Mouse (Mus musculus) heart, embryonic 15.5 days (tissue): ENCODE measurements around the gene Srl. TPM values are rescaled to one million over a fixed set of nuclear protein-coding genes. Genes with fewer than 3 reads are reported as not detected.

ENCODE experiments used
- ATAC-seq: fragments of 200-750 bp; cut with Nextera tagmentation; replicated peaks from 2 replicates; pipeline ENCODE4 v1.8.0; 2017; ENCODE audit warnings: low read depth, moderate TSS enrichment; ENCODE audit not compliant: insufficient number of reproducible peaks, insufficient read depth, low FRiP score
- H3K27ac ChIP-seq: fragments of 300-500 bp; sonication (generic); 2 replicates; pipeline ENCODE4 v1.5.1; 2015; ENCODE audit warnings: mild to moderate bottlenecking, inconsistent platforms
- H3K27me3 ChIP-seq: fragments of 300-500 bp; sonication (generic); 2 replicates; pipeline ENCODE4 v1.6.1; 2015; ENCODE audit warnings: inconsistent platforms
- H3K36me3 ChIP-seq: fragments of 300-500 bp; sonication (generic); 2 replicates; pipeline ENCODE4 v1.6.1; 2015; ENCODE audit warnings: mild to moderate bottlenecking, inconsistent platforms
- H3K4me1 ChIP-seq: fragments of 300-500 bp; sonication (generic); replicated peaks from 2 replicates; pipeline ENCODE4 v1.6.1; 2015; ENCODE audit warnings: inconsistent platforms
- H3K4me2 ChIP-seq: fragments of 300-500 bp; sonication (generic); 2 replicates; pipeline ENCODE4 v1.6.1; 2015; ENCODE audit warnings: inconsistent platforms, mild to moderate bottlenecking, moderate library complexity
- H3K4me3 ChIP-seq: fragments of 300-500 bp; sonication (generic); 2 replicates; pipeline ENCODE4 v1.5.1; 2015; ENCODE audit warnings: mild to moderate bottlenecking, inconsistent platforms
- H3K9ac ChIP-seq: fragments of 300-500 bp; sonication (generic); 2 replicates; pipeline ENCODE4 v1.6.1; 2015; ENCODE audit warnings: mild to moderate bottlenecking, inconsistent platforms
- H3K9me3 ChIP-seq: fragments of 300-500 bp; sonication (generic); replicated peaks from 2 replicates; pipeline ENCODE4 v1.6.1; 2016; ENCODE audit warnings: inconsistent platforms
- WGBS: fragments of 180-500 bp; shearing (Covaris S2); methylation state at CpG from one replicate; pipeline ENCODE4 v1.1.7; 2015; ENCODE audit warnings: mixed read lengths; 5-methylcytosine and 5-hydroxymethylcytosine counted together
- polyA plus RNA-seq: library from polyadenylated mRNA; unstranded; fragments of >200 nt; fragmentation: Nextera tagmentation; extraction: Ambion mirVana; gene quantifications from 2 replicates; pipeline ENCODE4 v1.2.1, GENCODE M21; 2015

Gene Srl
- polyA plus RNA-seq, 1 experiment from 2014 or later, result 253 TPM

GRCm38 (mm10) chr16:4551885-4552284 lies 10.3 kb upstream of the Srl start:
- Histone ChIP-seq H3K9ac (no peak overlapping the region), H3K4me1 (peaks cover 34% of the 10 kb centered on the region), H3K36me3 (peaks cover 15% of the 10 kb centered on the region), H3K9me3 (no peaks in the 10 kb centered on the region), H3K4me2 (no peak overlapping the region), H3K27ac (no peak overlapping the region), H3K4me3 (no peak overlapping the region), H3K27me3 (no peaks in the 10 kb centered on the region)
- 91% methylated on average over 12 of the region's 12 CpGs for WGBS
- ATAC-seq, result no peak

GRCm38 (mm10) chr16:4551056-4551455 lies 9.4 kb upstream of the Srl start:
- H3K36me3 ChIP-seq, result peaks cover 17% of the 10 kb centered on the region
- no peak overlapping the region for H3K9ac ChIP-seq
- no peak for ATAC-seq
- no peak overlapping the region for H3K27ac ChIP-seq
- H3K4me3 ChIP-seq, result no peak overlapping the region
- no peaks in the 10 kb centered on the region for H3K27me3 ChIP-seq
- H3K9me3 ChIP-seq, result no peaks in the 10 kb centered on the region
- H3K4me2 ChIP-seq, result no peak overlapping the region
- peaks cover 29% of the 10 kb centered on the region for H3K4me1 ChIP-seq
- 42% methylated on average over 13 of the region's 13 CpGs for WGBS

- 90% methylated on average over 18 of the region's 18 CpGs for WGBS
- H3K36me3 ChIP-seq, result peaks cover 22% of the 10 kb centered on the region
These were observed 7.5 kb upstream of the Srl start for GRCm38 (mm10) chr16:4548953-4549688.

GRCm38 (mm10) chr16:4547611-4548010 lies 6.0 kb upstream of the Srl start:
- peaks cover 15% of the 10 kb centered on the region for H3K4me1 ChIP-seq
- WGBS, result 92% methylated on average over 5 of the region's 5 CpGs
- H3K4me3 ChIP-seq, result no peak overlapping the region
- H3K27me3 ChIP-seq, result no peaks in the 10 kb centered on the region
- no peak for ATAC-seq
- H3K9ac ChIP-seq, result no peak overlapping the region
- H3K27ac ChIP-seq, result no peak overlapping the region
- peaks cover 22% of the 10 kb centered on the region for H3K36me3 ChIP-seq
- no peaks in the 10 kb centered on the region for H3K9me3 ChIP-seq
- H3K4me2 ChIP-seq, result no peak overlapping the region

More at GRCm38 (mm10) chr16:4548953-4549688, 7.5 kb upstream of the Srl start:
- H3K27me3 ChIP-seq, result no peaks in the 10 kb centered on the region
- H3K27ac ChIP-seq, result no peak overlapping the region
- peaks cover 29% of the 10 kb centered on the region for H3K4me1 ChIP-seq
- H3K4me2 ChIP-seq, result no peak overlapping the region
- no peak for ATAC-seq
- H3K9me3 ChIP-seq, result no peaks in the 10 kb centered on the region
- no peak overlapping the region for H3K4me3 ChIP-seq
- no peak overlapping the region for H3K9ac ChIP-seq

GRCm38 (mm10) chr16:4546838-4547237 lies 5.2 kb upstream of the Srl start:
- Histone ChIP-seq H3K4me2 (no peak overlapping the region), H3K9ac (no peak overlapping the region), H3K4me1 (peaks cover 13% of the 10 kb centered on the region), H3K27me3 (no peaks in the 10 kb centered on the region), H3K27ac (no peak overlapping the region), H3K36me3 (peaks cover 22% of the 10 kb centered on the region), H3K4me3 (no peak overlapping the region), H3K9me3 (no peaks in the 10 kb centered on the region)
- WGBS, result 93% methylated on average over 8 of the region's 8 CpGs
- no peak for ATAC-seq

- Histone ChIP-seq H3K9me3 (no peaks in the 10 kb centered on the region), H3K4me2 (no peak overlapping the region), H3K4me3 (no peak overlapping the region), H3K27ac (no peak overlapping the region), H3K27me3 (no peaks in the 10 kb centered on the region), H3K9ac (no peak overlapping the region), H3K36me3 (peaks cover 22% of the 10 kb centered on the region), H3K4me1 (peaks cover 6% of the 10 kb centered on the region)
- no peak for ATAC-seq
- 56% methylated on average over 9 of the region's 9 CpGs for WGBS
These were observed 3.2 kb upstream of the Srl start for GRCm38 (mm10) chr16:4544845-4545244.

GRCm38 (mm10) chr16:4543266-4543665 lies 1.6 kb upstream of the Srl start:
- Histone ChIP-seq H3K36me3 (peaks cover 16% of the 10 kb centered on the region), H3K4me1 (peaks cover 11% of the 10 kb centered on the region), H3K9me3 (no peaks in the 10 kb centered on the region), H3K4me2 (no peak overlapping the region), H3K4me3 (no peak overlapping the region), H3K9ac (no peak overlapping the region), H3K27me3 (no peaks in the 10 kb centered on the region), H3K27ac (no peak overlapping the region)
- ATAC-seq, result no peak
- WGBS, result 77% methylated on average over 3 of the region's 3 CpGs

- peak overlapping the region; percentile 31; the same call in 1 of the 2 replicates for H3K9ac ChIP-seq
- H3K4me3 ChIP-seq, result peak overlapping the region; percentile 60
- ATAC-seq, result no peak
- H3K27me3 ChIP-seq, result no peaks in the 10 kb centered on the region
- H3K36me3 ChIP-seq, result peaks cover 11% of the 10 kb centered on the region
- H3K4me1 ChIP-seq, result peaks cover 18% of the 10 kb centered on the region
- no peaks in the 10 kb centered on the region for H3K9me3 ChIP-seq
- H3K4me2 ChIP-seq, result peak overlapping the region; percentile 74
- peak overlapping the region; percentile 16; the same call in 1 of the 2 replicates for H3K27ac ChIP-seq
- 38% methylated on average over 7 of the region's 7 CpGs for WGBS
These were observed 689 bp upstream of the Srl start for GRCm38 (mm10) chr16:4542236-4542774.

- WGBS, result 63% methylated on average over 4 of the region's 4 CpGs
- Histone ChIP-seq H3K4me2 (peak overlapping the region; percentile 74), H3K36me3 (peaks cover 5% of the 10 kb centered on the region; the same call in 1 of the 2 replicates), H3K4me1 (peaks cover 18% of the 10 kb centered on the region), H3K27ac (peak overlapping the region; percentile 66), H3K9me3 (no peaks in the 10 kb centered on the region), H3K9ac (peak overlapping the region; percentile 50), H3K4me3 (peak overlapping the region; percentile 60), H3K27me3 (no peaks in the 10 kb centered on the region)
- ATAC-seq, result no peak
These were observed 583 bp downstream of the Srl start for GRCm38 (mm10) chr16:4541033-4541432.

GRCm38 (mm10) chr16:4540064-4540775 lies 1.4 kb downstream of the Srl start:
- no peak overlapping the region for H3K4me3 ChIP-seq
- no peaks in the 10 kb centered on the region for H3K9me3 ChIP-seq

GRCm38 (mm10) chr16:4539521-4539920 lies 2.1 kb downstream of the Srl start:
- no peak for ATAC-seq
- H3K4me1 ChIP-seq, result peaks cover 18% of the 10 kb centered on the region
- no peak overlapping the region for H3K9ac ChIP-seq
- WGBS, result 83% methylated on average over 4 of the region's 4 CpGs
- no peaks in the 10 kb centered on the region for H3K9me3 ChIP-seq
- no peaks in the 10 kb centered on the region for H3K36me3 ChIP-seq
- no peak overlapping the region for H3K27ac ChIP-seq
- no peak overlapping the region for H3K4me2 ChIP-seq
- no peaks in the 10 kb centered on the region for H3K27me3 ChIP-seq
- H3K4me3 ChIP-seq, result no peak overlapping the region

More at GRCm38 (mm10) chr16:4540064-4540775, 1.4 kb downstream of the Srl start:
- ATAC-seq, result no peak
- Histone ChIP-seq H3K9ac (no peak overlapping the region), H3K27me3 (no peaks in the 10 kb centered on the region), H3K4me2 (no peak overlapping the region), H3K27ac (no peak overlapping the region), H3K36me3 (peaks cover under 1% of the 10 kb centered on the region; the same call in 1 of the 2 replicates), H3K4me1 (peaks cover 18% of the 10 kb centered on the region)
- 89% methylated on average over 12 of the region's 12 CpGs for WGBS
